Mouse (Mus musculus): ENCODE results near the gene Nfatc2ip. TPM values are rescaled to one million over a fixed set of nuclear protein-coding genes. Genes with fewer than 3 reads are reported as not detected.
A peak's percentile ranks its signal among the peaks of the same experiment; 100 is the strongest.
"Not testable (repeated sequence)": the region's sequence is repeated elsewhere in the genome, so short reads cannot be mapped to it uniquely, and the experiment has no call there.

The Nfatc2ip gene
- polyA plus RNA-seq, 1 experiment from 2014 or later = 2.3 TPM

GRCm38 (mm10) chr7:126417045-126417444 is 20.5 kb upstream of the Nfatc2ip start:
- no peaks in the 10 kb centered on the region for H3K36me3 ChIP-seq (ENCODE audit: control insufficient read depth, insufficient read depth, low read length)
- no peak overlapping the region for H3K27ac ChIP-seq (ENCODE audit: low read depth, low read length)
- 17% methylated on average over 8 of the region's 8 CpGs for WGBS
- H3K9me3 ChIP-seq (ENCODE audit: control insufficient read depth, low read length) = no peaks in the 10 kb centered on the region
- no peak overlapping the region for H3K4me3 ChIP-seq (ENCODE audit: low read length)
- H3K4me2 ChIP-seq (ENCODE audit: low read length) = no peak overlapping the region
- H3K9ac ChIP-seq (ENCODE audit: low read depth, low read length) = no peak overlapping the region
- no peaks in the 10 kb centered on the region for H3K27me3 ChIP-seq (replicated peaks; ENCODE audit: control insufficient read depth, insufficient read depth, low read length)
- ATAC-seq = no peak
- H3K4me1 ChIP-seq (ENCODE audit: control insufficient read depth, insufficient read depth, low read depth, low read length) = no peaks in the 10 kb centered on the region

DNA sequence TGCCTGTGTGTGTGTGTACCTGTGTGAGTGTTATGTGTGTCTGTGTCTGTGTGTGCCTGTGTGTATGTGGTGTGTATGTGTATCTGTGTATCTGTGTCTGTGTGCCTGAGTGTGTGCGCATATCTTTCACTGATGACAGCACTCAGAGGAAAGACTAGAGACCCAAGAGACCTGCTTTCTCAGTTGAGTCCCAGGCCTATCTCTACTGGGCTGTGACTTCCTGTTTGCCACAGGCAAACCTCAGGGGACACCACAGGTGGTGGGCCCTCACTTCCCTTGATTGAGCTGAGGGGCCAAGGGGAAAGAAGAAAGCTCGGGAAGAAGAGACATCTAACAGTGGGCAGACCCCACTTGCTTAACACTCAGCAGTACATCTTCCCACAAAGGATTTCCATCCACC is 20.1 kb upstream of the Nfatc2ip start:
- Histone ChIP-seq H3K4me1 (ENCODE audit: control insufficient read depth, insufficient read depth, low read depth, low read length) (no peaks in the 10 kb centered on the region), H3K27ac (ENCODE audit: low read depth, low read length) (no peak overlapping the region), H3K9ac (ENCODE audit: low read depth, low read length) (no peak overlapping the region), H3K4me2 (ENCODE audit: low read length) (no peak overlapping the region), H3K9me3 (ENCODE audit: control insufficient read depth, low read length) (no peaks in the 10 kb centered on the region), H3K36me3 (ENCODE audit: control insufficient read depth, insufficient read depth, low read length) (no peaks in the 10 kb centered on the region), H3K27me3 (replicated peaks; ENCODE audit: control insufficient read depth, insufficient read depth, low read length) (no peaks in the 10 kb centered on the region), H3K4me3 (ENCODE audit: low read length) (no peak overlapping the region)
- ATAC-seq = no peak
- 57% methylated on average over 2 of the region's 2 CpGs for WGBS

DNA sequence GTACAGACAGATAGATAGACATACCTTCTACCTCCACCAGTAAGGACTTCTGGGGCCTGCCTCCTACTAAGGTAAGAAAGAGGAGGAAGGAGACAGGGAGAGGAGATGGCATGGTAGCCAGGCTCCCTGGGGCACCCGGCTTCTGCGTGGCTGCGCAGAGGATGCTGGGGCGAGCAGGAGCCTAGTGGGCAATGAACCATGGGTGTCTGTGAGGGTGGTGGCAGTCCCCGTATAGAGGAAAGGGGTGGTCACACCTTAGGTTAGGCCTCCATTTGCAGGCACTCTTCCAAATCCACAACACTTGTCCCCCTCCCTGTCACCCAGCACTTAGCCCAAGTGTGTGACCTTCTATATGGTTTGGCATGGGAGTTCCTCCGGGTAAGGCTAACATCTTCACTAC is 18.2 kb upstream of the Nfatc2ip start, which contains the start of gene Cd19:
Gene Cd19 (minus strand): TSS at position 165 of the 400 bp plus-strand sequence.
- H3K9me3 ChIP-seq (ENCODE audit: control insufficient read depth, low read length) = no peaks in the 10 kb centered on the region
- no peak within 1 kb of the TSS for H3K9ac ChIP-seq (ENCODE audit: low read depth, low read length)
- WGBS = 92% methylated on average over 6 of the region's 6 CpGs
- no peak within 1 kb of the TSS for H3K27ac ChIP-seq (ENCODE audit: low read depth, low read length)
- H3K4me1 ChIP-seq (ENCODE audit: control insufficient read depth, insufficient read depth, low read depth, low read length) = no peaks in the 10 kb centered on the region
- H3K27me3 ChIP-seq (replicated peaks; ENCODE audit: control insufficient read depth, insufficient read depth, low read length) = no peaks in the 10 kb centered on the region
- ATAC-seq = no peak
- H3K36me3 ChIP-seq (ENCODE audit: control insufficient read depth, insufficient read depth, low read length) = no peaks in the 10 kb centered on the region
- H3K4me2 ChIP-seq (ENCODE audit: low read length) = no peak within 1 kb of the TSS
- H3K4me3 ChIP-seq (ENCODE audit: low read length) = no peak within 1 kb of the TSS

DNA sequence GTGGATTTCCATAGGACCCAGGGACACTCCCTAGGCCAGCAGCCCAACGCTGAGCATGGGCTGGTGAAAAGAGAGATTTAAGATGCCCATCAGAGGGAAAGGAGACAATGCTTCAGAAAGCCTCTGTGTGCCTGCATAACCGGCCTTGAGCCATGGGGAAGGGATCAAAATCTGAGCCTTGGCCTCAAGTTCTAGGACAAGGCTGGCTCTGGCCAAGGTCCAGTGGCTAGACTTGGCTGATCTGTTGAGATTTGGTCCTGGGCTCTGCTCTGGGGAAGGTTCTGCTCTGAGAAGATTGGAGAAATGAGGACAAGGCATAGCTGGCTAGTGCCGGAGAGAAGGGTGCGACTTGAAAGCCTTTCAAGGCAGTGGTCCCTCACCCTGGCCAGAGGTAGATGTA is 14.5 kb upstream of the Nfatc2ip start:
- no peak for ATAC-seq
- Histone ChIP-seq H3K9me3 (ENCODE audit: control insufficient read depth, low read length) (no peaks in the 10 kb centered on the region), H3K9ac (ENCODE audit: low read depth, low read length) (no peak overlapping the region), H3K4me1 (ENCODE audit: control insufficient read depth, insufficient read depth, low read depth, low read length) (no peaks in the 10 kb centered on the region), H3K27ac (ENCODE audit: low read depth, low read length) (no peak overlapping the region), H3K36me3 (ENCODE audit: control insufficient read depth, insufficient read depth, low read length) (no peaks in the 10 kb centered on the region), H3K27me3 (replicated peaks; ENCODE audit: control insufficient read depth, insufficient read depth, low read length) (no peaks in the 10 kb centered on the region), H3K4me2 (ENCODE audit: low read length) (no peak overlapping the region), H3K4me3 (ENCODE audit: low read length) (no peak overlapping the region)
- WGBS = 92% methylated on average over 4 of the region's 4 CpGs

GRCm38 (mm10) chr7:126408686-126409085 is 12.1 kb upstream of the Nfatc2ip start:
- no peak overlapping the region for H3K4me2 ChIP-seq (ENCODE audit: low read length)
- no peak for ATAC-seq
- 96% methylated on average over 2 of the region's 2 CpGs for WGBS
- no peak overlapping the region for H3K4me3 ChIP-seq (ENCODE audit: low read length)
- no peaks in the 10 kb centered on the region for H3K36me3 ChIP-seq (ENCODE audit: control insufficient read depth, insufficient read depth, low read length)
- H3K27ac ChIP-seq (ENCODE audit: low read depth, low read length) = no peak overlapping the region
- no peak overlapping the region for H3K9ac ChIP-seq (ENCODE audit: low read depth, low read length)
- no peaks in the 10 kb centered on the region for H3K9me3 ChIP-seq (ENCODE audit: control insufficient read depth, low read length)
- H3K27me3 ChIP-seq (replicated peaks; ENCODE audit: control insufficient read depth, insufficient read depth, low read length) = no peaks in the 10 kb centered on the region
- H3K4me1 ChIP-seq (ENCODE audit: control insufficient read depth, insufficient read depth, low read depth, low read length) = no peaks in the 10 kb centered on the region

DNA sequence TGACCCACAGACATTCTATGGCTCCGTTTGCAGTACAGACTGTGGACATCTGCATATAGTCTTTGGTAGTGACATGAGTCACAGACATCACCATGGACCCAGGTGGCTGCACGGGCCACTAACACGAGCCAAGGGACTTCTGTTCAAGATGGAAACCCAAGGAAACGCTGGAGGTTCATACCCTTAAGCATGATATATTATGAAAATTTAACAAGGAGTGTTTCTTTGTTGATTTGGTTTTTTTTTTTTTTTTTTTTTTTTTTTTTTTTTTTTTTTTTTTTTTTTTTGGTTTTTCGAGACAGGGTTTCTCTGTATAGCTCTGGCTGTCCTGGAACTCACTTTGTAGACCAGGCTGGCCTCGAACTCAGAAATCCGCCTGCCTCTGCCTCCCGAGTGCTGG is 6.0 kb upstream of the Nfatc2ip start:
- H3K9ac ChIP-seq (ENCODE audit: low read depth, low read length); H3K27ac ChIP-seq (ENCODE audit: low read depth, low read length); H3K27me3 ChIP-seq (replicated peaks; ENCODE audit: control insufficient read depth, insufficient read depth, low read length); H3K4me1 ChIP-seq (ENCODE audit: control insufficient read depth, insufficient read depth, low read depth, low read length); H3K9me3 ChIP-seq (ENCODE audit: control insufficient read depth, low read length); H3K4me2 ChIP-seq (ENCODE audit: low read length); H3K4me3 ChIP-seq (ENCODE audit: low read length); ATAC-seq; H3K36me3 ChIP-seq (ENCODE audit: control insufficient read depth, insufficient read depth, low read length): not testable (repeated sequence)
- 77% methylated on average over 7 of the region's 8 CpGs for whole genome bisulfite sequencing

- no peak for ATAC-seq
Measured at GRCm38 (mm10) chr7:126399548-126399947, 3.0 kb upstream of the Nfatc2ip start.

DNA sequence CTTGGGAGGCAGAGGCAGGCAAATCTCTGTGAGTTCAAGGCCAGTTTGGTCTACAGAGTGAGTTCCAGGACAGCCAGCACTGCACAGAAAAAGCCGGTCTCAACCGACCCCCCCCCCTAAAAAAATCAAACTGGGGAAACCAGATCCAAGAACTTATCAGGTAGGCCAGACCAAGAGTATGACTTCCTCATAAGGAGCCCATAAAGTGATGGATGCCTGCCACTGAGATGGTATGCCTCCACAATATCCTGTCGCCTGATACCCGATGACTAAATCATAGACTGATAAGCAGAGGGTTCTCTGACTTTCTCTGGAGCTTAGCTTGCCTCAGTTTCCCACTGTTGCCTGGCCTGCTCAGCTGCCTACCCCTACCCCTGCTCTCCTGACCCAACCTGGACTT is 1.3 kb upstream of the Nfatc2ip start:
- no peaks in the 10 kb centered on the region for H3K9me3 ChIP-seq (ENCODE audit: control insufficient read depth, low read length)
- 99% methylated on average over 4 of the region's 4 CpGs for WGBS
- H3K27me3 ChIP-seq (replicated peaks; ENCODE audit: control insufficient read depth, insufficient read depth, low read length) = no peaks in the 10 kb centered on the region
- no peak overlapping the region for H3K4me3 ChIP-seq (ENCODE audit: low read length)
- ATAC-seq = no peak
- H3K9ac ChIP-seq (ENCODE audit: low read depth, low read length) = no peak overlapping the region
- H3K36me3 ChIP-seq (ENCODE audit: control insufficient read depth, insufficient read depth, low read length) = no peaks in the 10 kb centered on the region
- no peak overlapping the region for H3K27ac ChIP-seq (ENCODE audit: low read depth, low read length)
- no peak overlapping the region for H3K4me2 ChIP-seq (ENCODE audit: low read length)
- peaks cover 8% of the 10 kb centered on the region for H3K4me1 ChIP-seq (ENCODE audit: control insufficient read depth, insufficient read depth, low read depth, low read length)

More at GRCm38 (mm10) chr7:126399548-126399947, 3.0 kb upstream of the Nfatc2ip start:
- Histone ChIP-seq H3K9ac (ENCODE audit: low read depth, low read length) (no peak overlapping the region), H3K9me3 (ENCODE audit: control insufficient read depth, low read length) (no peaks in the 10 kb centered on the region), H3K36me3 (ENCODE audit: control insufficient read depth, insufficient read depth, low read length) (no peaks in the 10 kb centered on the region), H3K27ac (ENCODE audit: low read depth, low read length) (no peak overlapping the region), H3K4me1 (ENCODE audit: control insufficient read depth, insufficient read depth, low read depth, low read length) (peaks cover 8% of the 10 kb centered on the region), H3K27me3 (replicated peaks; ENCODE audit: control insufficient read depth, insufficient read depth, low read length) (no peaks in the 10 kb centered on the region), H3K4me3 (ENCODE audit: low read length) (no peak overlapping the region), H3K4me2 (ENCODE audit: low read length) (no peak overlapping the region)
- WGBS = 9% methylated on average over 5 of the region's 5 CpGs

- Histone ChIP-seq H3K27me3 (replicated peaks; ENCODE audit: control insufficient read depth, insufficient read depth, low read length) (no peaks in the 10 kb centered on the region), H3K4me2 (ENCODE audit: low read length) (peak overlapping the region; percentile 44), H3K4me1 (ENCODE audit: control insufficient read depth, insufficient read depth, low read depth, low read length) (peaks cover 8% of the 10 kb centered on the region), H3K9me3 (ENCODE audit: control insufficient read depth, low read length) (no peaks in the 10 kb centered on the region), H3K27ac (ENCODE audit: low read depth, low read length) (no peak overlapping the region), H3K4me3 (ENCODE audit: low read length) (peak overlapping the region; percentile 2; the same call in 1 of the 2 replicates), H3K9ac (ENCODE audit: low read depth, low read length) (no peak overlapping the region; the same call in 1 of the 2 replicates), H3K36me3 (ENCODE audit: control insufficient read depth, insufficient read depth, low read length) (no peaks in the 10 kb centered on the region)
- no peak for ATAC-seq
- 60% methylated on average over 6 of the region's 6 CpGs for WGBS
Measured at GRCm38 (mm10) chr7:126397221-126397620, 684 bp upstream of the Nfatc2ip start.
